Mouse (Mus musculus) liver, postnatal 0 days (tissue): ENCODE measurements around the gene Robo4.

Experiments used
- CTCF ChIP-seq: sonication (generic); IDR thresholded peaks from 2 replicates; pipeline ENCODE4 v1.5.1; 2016; ENCODE audit warnings: antibody characterized with exemption, low read depth
- EP300 ChIP-seq: IDR thresholded peaks from 2 replicates; pipeline ENCODE4 v1.6.1; 2016; ENCODE audit warnings: antibody characterized with exemption, low read depth, mild to moderate bottlenecking

GRCm38 (mm10) chr9:37362084-37362483 is 39.6 kb upstream of the Robo4 start:
- TF ChIP-seq CTCF (no peak), EP300 (no peak)
